Mouse (Mus musculus) lung, postnatal 0 days (tissue): ENCODE data around the gene Vps33a.

Experiments used
- CTCF ChIP-seq: IDR thresholded peaks from 2 replicates; pipeline ENCODE4 v1.5.1; 2016; ENCODE audit warnings: antibody characterized with exemption, mild to moderate bottlenecking
- EP300 ChIP-seq: IDR thresholded peaks from 2 replicates; pipeline ENCODE4 v1.6.1; 2016; ENCODE audit warnings: antibody characterized with exemption, mild to moderate bottlenecking, control low read depth

DNA sequence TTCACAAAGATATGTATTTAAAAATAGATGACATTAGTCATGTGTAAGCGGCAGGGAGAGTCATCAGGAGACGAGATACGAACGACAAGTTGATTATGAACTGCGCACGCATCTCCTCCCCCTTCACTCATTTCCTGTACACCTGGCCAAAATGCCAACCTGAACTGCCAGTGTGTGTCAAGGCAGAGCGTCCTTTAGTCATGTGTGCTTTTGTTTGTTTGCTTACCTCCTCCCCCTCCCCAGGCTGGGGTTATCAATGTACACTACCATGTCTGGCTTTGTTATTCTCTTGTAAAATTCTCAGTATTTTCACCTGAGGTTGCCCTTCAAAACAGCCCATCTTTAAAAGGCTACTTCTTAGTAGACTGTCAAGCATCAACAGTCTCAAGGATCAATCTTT is 36.6 kb upstream of the Vps33a start:
- TF ChIP-seq CTCF (no peak), EP300 (no peak)
